Mouse (Mus musculus): ENCODE measurements around the gene Rnf167.

Rnf167 gene

GRCm38 (mm10) chr11:70678576-70678975 lies 31.5 kb downstream of the Rnf167 start:
- no peak for DNase-seq

GRCm38 (mm10) chr11:70679361-70679760 lies 32.3 kb downstream of the Rnf167 start:
- DNase-seq = no peak

- DNase-seq = no peak
Observed at GRCm38 (mm10) chr11:70679894-70680293, 32.9 kb downstream of the Rnf167 start.

GRCm38 (mm10) chr11:70681170-70681569 lies 34.1 kb downstream of the Rnf167 start:
- DNase-seq = no peak

- peak; percentile 46 for DNase-seq
Observed at GRCm38 (mm10) chr11:70681897-70682581, 35.0 kb downstream of the Rnf167 start.

GRCm38 (mm10) chr11:70683640-70684039 lies 36.6 kb downstream of the Rnf167 start:
- DNase-seq = no peak

- DNase-seq = no peak
Observed at GRCm38 (mm10) chr11:70686901-70687566, 40.0 kb downstream of the Rnf167 start.

- DNase-seq = peak; percentile 95
Observed at GRCm38 (mm10) chr11:70687601-70688199, 40.7 kb downstream of the Rnf167 start, which contains the start of gene Camta2. Gene Camta2 (minus strand): TSS chr11:70688105.

GRCm38 (mm10) chr11:70688372-70688771 lies 41.3 kb downstream of the Rnf167 start:
- no peak for DNase-seq

GRCm38 (mm10) chr11:70689578-70689977 lies 42.5 kb downstream of the Rnf167 start:
- no peak for DNase-seq

GRCm38 (mm10) chr11:70693504-70693903 lies 46.5 kb downstream of the Rnf167 start:
- no peak for DNase-seq

GRCm38 (mm10) chr11:70697376-70697775 lies 50.3 kb downstream of the Rnf167 start:
- peak; percentile 39 for DNase-seq

GRCm38 (mm10) chr11:70699051-70699450 lies 52.0 kb downstream of the Rnf167 start:
- DNase-seq = no peak

- DNase-seq = peak; percentile 98
Observed at GRCm38 (mm10) chr11:70699722-70700556, 52.9 kb downstream of the Rnf167 start, which contains the start of the genes Inca1 and Kif1c. Gene Inca1 (minus strand): TSS chr11:70700155. Gene Kif1c (plus strand): TSS chr11:70700548.

- DNase-seq = peak; percentile 74
Observed at GRCm38 (mm10) chr11:70700613-70701012, 53.6 kb downstream of the Rnf167 start.

Data from thymus, postnatal 4 days (tissue).